Comparison of ENCODE assay signal across 8 mouse cellular contexts in the genomic region with DNA sequence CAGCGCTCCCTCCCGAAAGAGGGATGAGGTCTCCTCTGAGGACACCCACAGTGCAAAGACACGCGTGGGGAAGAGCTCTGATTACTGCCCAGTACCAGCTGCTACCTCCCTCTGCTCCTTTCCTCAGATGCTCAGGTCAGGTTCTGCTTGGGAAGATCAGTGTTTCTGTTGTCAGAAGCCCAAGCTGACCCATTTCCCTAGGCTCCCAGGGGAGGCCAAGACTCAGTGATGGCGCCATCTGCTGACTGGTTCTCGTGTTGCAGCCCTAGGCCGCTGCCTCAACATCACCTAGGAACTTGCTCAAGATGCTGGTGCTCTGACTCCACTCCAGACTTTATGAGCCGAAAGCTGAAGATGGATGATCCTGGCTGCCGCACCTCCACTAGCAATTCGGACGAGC. TPM values are rescaled to one million over a fixed set of nuclear protein-coding genes. Genes with fewer than 3 reads are reported as not detected.
DNase-seq lines count a peak whose midpoint lies in the region; ATAC-seq lines count a peak whose summit lies in the region.

No protein-coding gene starts in this region.

- DNase-seq in A20 (ENCODE audit: low read depth, low spot score), result peak; percentile 73
- peak; percentile 84 to 96 for DNase-seq in adrenal gland, adult (ENCODE audit: inconsistent age in 2 of 2, low spot score in 1 of 2)
- peak; percentile 80 for DNase-seq in embryo, embryonic 10.5 days (ENCODE audit: low spot score)
- peak; percentile 62 to 78 for DNase-seq in kidney, postnatal 25 days
- peak; percentile 62 to 67 for DNase-seq in lung, adult 18-20 months
- peak; percentile 80 for DNase-seq in retina, embryonic 14.5 days (ENCODE audit: low spot score)
- peak; percentile 47 to 48 for DNase-seq in thymus, postnatal 36 days

- ATAC-seq in granulocyte monocyte progenitor cell, adult 5-6 weeks (replicated peaks; ENCODE audit: poor library complexity, severe bottlenecking), result peak; percentile 51

RNA-seq across cellular contexts. Expression of a gene that starts 52.4 kb away (rescaled TPM):
- 18.5 and 25.8 TPM in 2 replicates for total RNA-seq in granulocyte monocyte progenitor cell, adult 5-6 weeks (2014; fragmentation: Nextera tagmentation)
- total RNA-seq in granulocyte monocyte progenitor cell, adult 5-6 weeks (2017), result 5.3 and 8.1 TPM in 2 replicates

Comparison
In these comparisons a context has a peak if more than half of its experiments do, and no peak if none do; other contexts are left out.
1. Peak in every context shown above with its lines: DNase-seq and ATAC-seq.